ENCODE assay signal across 8 mouse cellular contexts in the genomic region with DNA sequence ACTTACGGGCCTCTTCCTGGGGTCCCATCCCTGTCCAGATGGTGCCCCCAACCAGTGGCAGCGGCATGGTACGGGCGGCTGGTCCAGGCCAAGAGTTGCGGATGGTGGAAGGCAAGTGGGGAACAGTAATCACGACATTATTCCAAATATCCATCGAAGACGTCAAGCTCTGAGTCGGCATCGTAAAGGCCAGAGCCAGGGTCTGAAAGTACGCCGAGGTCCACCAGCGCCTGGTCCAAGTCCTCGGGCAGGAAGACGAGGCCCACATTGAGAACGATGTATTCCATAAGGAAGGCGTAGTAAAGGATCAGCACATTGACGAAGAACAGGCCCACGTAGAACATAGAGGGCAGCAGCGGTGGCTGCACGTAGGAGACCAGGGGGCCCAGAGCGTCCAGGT. TPM values are rescaled to one million over a fixed set of nuclear protein-coding genes. Genes with fewer than 3 reads are reported as not detected.
DNase-seq lines count a peak whose midpoint lies in the region; ATAC-seq and TF ChIP-seq lines count a peak whose summit lies in the region.

No protein-coding gene starts in this region.

- H3K4me2 ChIP-seq in heart, embryonic 11.5 days = peak overlapping the region; percentile 88
- H3K4me2 ChIP-seq in midbrain, postnatal 0 days (ENCODE audit: low read depth, low read length, poor library complexity, severe bottlenecking) = peak overlapping the region; percentile 66

- 5% methylated on average over 22 of the region's 22 CpGs for WGBS in heart, embryonic 11.5 days (ENCODE audit: insufficient replicate concordance)
- 1% methylated on average over 22 of the region's 22 CpGs for WGBS in midbrain, postnatal 0 days

- DNase-seq in ovary, postnatal 10 days (ENCODE audit: low spot score) = peak; percentile 13
- no peak for DNase-seq in ovary, postnatal 36 days (ENCODE audit: low spot score)
- peak; percentile 10 to 40 for DNase-seq in kidney, postnatal 25 days
- peak; percentile 10 for DNase-seq in midbrain, postnatal 0 days (ENCODE audit: low spot score)
- DNase-seq in ovary, postnatal 14 days (ENCODE audit: low spot score) = no peak

- TF ChIP-seq CTCF in midbrain, postnatal 0 days (IDR thresholded peaks at IDR 0.05) = no peak

- peak overlapping the region; percentile 86 for H3K9ac ChIP-seq in heart, embryonic 11.5 days (ENCODE audit: low read depth, low read length)
- peak overlapping the region; percentile 94 for H3K9ac ChIP-seq in midbrain, postnatal 0 days (replicated peaks; ENCODE audit: low read length, poor library complexity, severe bottlenecking)

- ATAC-seq in heart, embryonic 11.5 days (replicated peaks; ENCODE audit: insufficient number of reproducible peaks, low FRiP score, low TSS enrichment) = no peak; the same call in 1 of the 2 replicates
- ATAC-seq in midbrain, postnatal 0 days (ENCODE audit: low FRiP score) = no peak
- no peak for ATAC-seq in CD4-positive, CD25-positive, alpha-beta regulatory T cell, adult 4 months

- peak overlapping the region; percentile 72 for H3K4me3 ChIP-seq in brown adipose tissue, adult 24 weeks (ENCODE audit: insufficient read depth, low read depth, low read length)
- H3K4me3 ChIP-seq in heart, embryonic 11.5 days (ENCODE audit: low read depth, low read length) = peak overlapping the region; percentile 85
- H3K4me3 ChIP-seq in midbrain, postnatal 0 days (ENCODE audit: low read depth, low read length) = peak overlapping the region; percentile 93

- no peaks in the 10 kb centered on the region for H3K27me3 ChIP-seq in heart, embryonic 11.5 days (ENCODE audit: control insufficient read depth, insufficient read depth, low read length)
- no peaks in the 10 kb centered on the region for H3K27me3 ChIP-seq in midbrain, postnatal 0 days (ENCODE audit: insufficient read depth, low read length)

- H3K27ac ChIP-seq in brown adipose tissue, adult 24 weeks (replicated peaks; ENCODE audit: low read depth, low read length) = no peak overlapping the region
- peak overlapping the region; percentile 86 for H3K27ac ChIP-seq in heart, embryonic 11.5 days (ENCODE audit: low read depth, low read length)
- peak overlapping the region; percentile 78 for H3K27ac ChIP-seq in midbrain, postnatal 0 days (ENCODE audit: low read depth, low read length)

- H3K4me1 ChIP-seq in brown adipose tissue, adult 24 weeks (ENCODE audit: control insufficient read depth, insufficient read depth, insufficient read length, low read length) = peaks cover 10% of the 10 kb centered on the region
- peaks cover 32% of the 10 kb centered on the region for H3K4me1 ChIP-seq in heart, embryonic 11.5 days (ENCODE audit: control insufficient read depth, insufficient read depth, low read length)
- H3K4me1 ChIP-seq in midbrain, postnatal 0 days (ENCODE audit: insufficient read depth, low read length) = peaks cover 39% of the 10 kb centered on the region

- H3K9me3 ChIP-seq in heart, embryonic 11.5 days (replicated peaks; ENCODE audit: control insufficient read depth, low read length) = no peaks in the 10 kb centered on the region
- no peaks in the 10 kb centered on the region for H3K9me3 ChIP-seq in midbrain, postnatal 0 days (ENCODE audit: low read length)

- H3K36me3 ChIP-seq in heart, embryonic 11.5 days (ENCODE audit: control insufficient read depth, insufficient read depth, low read length) = no peaks in the 10 kb centered on the region
- no peaks in the 10 kb centered on the region for H3K36me3 ChIP-seq in midbrain, postnatal 0 days (ENCODE audit: insufficient read depth, low read length)

RNA-seq across cellular contexts. Expression of a gene that starts 0.6 kb away (rescaled TPM):
- 12.4 and 13.4 TPM in 2 replicates for polyA plus RNA-seq in brown adipose tissue, adult 24 weeks (2012; ENCODE audit: insufficient read depth, insufficient read length, missing spikeins)
- polyA plus RNA-seq in heart, embryonic 11.5 days (2014; fragmentation: Nextera tagmentation; extraction: Ambion mirVana) = 14.3 and 16.3 TPM in 2 replicates
- 24.6 and 38.0 TPM in 2 replicates for total RNA-seq in midbrain, postnatal 0 days (2014; rRNA removed)
- 16.7 and 18.2 TPM in 2 replicates for polyA plus RNA-seq in midbrain, postnatal 0 days (2015; fragmentation: Nextera tagmentation; extraction: Ambion mirVana)
- polyA plus RNA-seq in CD4-positive, CD25-positive, alpha-beta regulatory T cell, adult 4 months (2017; shearing (Covaris generic)) = 1 to 10 TPM in 1 of 2 experiments, under 1 TPM in 1; 0.95 to 4.4 TPM

RNA-seq across cellular contexts. Expression of a gene that starts 2.9 kb away (rescaled TPM):
- polyA plus RNA-seq in brown adipose tissue, adult 24 weeks (2012; ENCODE audit: insufficient read depth, insufficient read length, missing spikeins) = 25.4 and 29.0 TPM in 2 replicates
- 28.8 and 39.1 TPM in 2 replicates for polyA plus RNA-seq in heart, embryonic 11.5 days (2014; fragmentation: Nextera tagmentation; extraction: Ambion mirVana)
- 63.8 and 65.8 TPM in 2 replicates for total RNA-seq in midbrain, postnatal 0 days (2014; rRNA removed)
- polyA plus RNA-seq in midbrain, postnatal 0 days (2015; fragmentation: Nextera tagmentation; extraction: Ambion mirVana) = 58.5 and 69.5 TPM in 2 replicates
- polyA plus RNA-seq in CD4-positive, CD25-positive, alpha-beta regulatory T cell, adult 4 months (2017; shearing (Covaris generic)) = 1 to 10 TPM; 8.4 to 8.7 TPM

Comparison
In these comparisons a context has a peak if more than half of its experiments do, and no peak if none do; other contexts are left out.
1. DNase-seq: peak in ovary, postnatal 10 days (single experiment), kidney, postnatal 25 days (2 of 2) and midbrain, postnatal 0 days (single experiment); none in ovary, postnatal 36 days (single experiment) and ovary, postnatal 14 days (single experiment).
2. Peak in every context shown above with its lines, with median percentiles within 50 percentile points of each other: H3K4me3 ChIP-seq.